Mouse (Mus musculus): ENCODE measurements around the gene Zfp950.

The Zfp950 gene

GRCm38 (mm10) chr19:61056783-61057410, 83.7 kb downstream of the Zfp950 start:
- DNase-seq (ENCODE audit: low spot score) = no peak

GRCm38 (mm10) chr19:61052786-61053185, 87.9 kb downstream of the Zfp950 start:
- no peak for DNase-seq (ENCODE audit: low spot score)

- DNase-seq (ENCODE audit: low spot score) = no peak
These were observed 88.6 kb downstream of the Zfp950 start for GRCm38 (mm10) chr19:61052008-61052407.

- no peak for DNase-seq (ENCODE audit: low spot score)
These were observed 89.5 kb downstream of the Zfp950 start for GRCm38 (mm10) chr19:61051151-61051550.

GRCm38 (mm10) chr19:61049413-61049812, 91.2 kb downstream of the Zfp950 start:
- no peak for DNase-seq (ENCODE audit: low spot score)

GRCm38 (mm10) chr19:61048646-61049045, 92.0 kb downstream of the Zfp950 start:
- DNase-seq (ENCODE audit: low spot score) = no peak

- DNase-seq (ENCODE audit: low spot score) = no peak
These were observed 101.5 kb downstream of the Zfp950 start for GRCm38 (mm10) chr19:61039151-61039550.

GRCm38 (mm10) chr19:61031570-61031969, 109.1 kb downstream of the Zfp950 start:
- no peak for DNase-seq (ENCODE audit: low spot score)

GRCm38 (mm10) chr19:61021939-61022566, 118.6 kb downstream of the Zfp950 start:
- DNase-seq (ENCODE audit: low spot score) = no peak

GRCm38 (mm10) chr19:61021502-61021901, 119.1 kb downstream of the Zfp950 start:
- peak; percentile 30 for DNase-seq (ENCODE audit: low spot score)

- no peak for DNase-seq (ENCODE audit: low spot score)
These were observed 123.0 kb downstream of the Zfp950 start for GRCm38 (mm10) chr19:61017477-61018266.

- DNase-seq (ENCODE audit: low spot score) = no peak
These were observed 131.4 kb downstream of the Zfp950 start for GRCm38 (mm10) chr19:61009266-61009665.
